Mouse (Mus musculus) CH12.LX (cell line): Measurements from ENCODE around the gene Cd180. TPM values are rescaled to one million over a fixed set of nuclear protein-coding genes. Genes with fewer than 3 reads are reported as not detected.

Experiments used
- DNase-seq: peaks from one replicate; pipeline ENCODE4 v3.0.0-alpha.2; 2013; ENCODE audit errors: extremely low read depth
- H3K27ac ChIP-seq: 2 replicates; pipeline ENCODE4 v1.5.1; 2012; ENCODE audit warnings: low read depth, mild to moderate bottlenecking, control low read depth, moderate library complexity; ENCODE audit not compliant: insufficient read depth
- H3K27me3 ChIP-seq: replicated peaks from 2 replicates; pipeline ENCODE3; 2012; ENCODE audit warnings: inconsistent platforms
- H3K36me3 ChIP-seq, 2 experiments: replicated peaks in 1 of 2; 2 replicates each; pipeline versions ENCODE3 to v1.6.1; 2012; ENCODE audit warnings: inconsistent platforms in 1 of 2, low read length in 1 of 2, mild to moderate bottlenecking in 1 of 2, mixed read lengths in 1 of 2, moderate library complexity in 1 of 2; ENCODE audit not compliant: control insufficient read depth in 1 of 2, insufficient read depth in 1 of 2
- H3K4me1 ChIP-seq, 2 experiments: 2 replicates each; pipeline ENCODE4 v1.6.1; 2012; ENCODE audit warnings: inconsistent platforms in 1 of 2, moderate library complexity in 1 of 2; ENCODE audit not compliant: insufficient read depth in 2 of 2, control insufficient read depth in 1 of 2
- H3K4me2 ChIP-seq: 2 replicates; pipeline ENCODE4 v1.6.1; 2012; ENCODE audit warnings: low read depth, mild to moderate bottlenecking, control low read depth; ENCODE audit not compliant: poor library complexity, insufficient read depth, severe bottlenecking
- H3K4me3 ChIP-seq, 3 experiments: fragments of 150-350 bp in 1 of 3; sonication (generic) in 1 of 3; replicated peaks in 1 of 3; 2 replicates each; pipeline versions ENCODE3 to v1.5.1; 2011 to 2012; ENCODE audit warnings: low read depth in 2 of 3, low read length in 2 of 3, mild to moderate bottlenecking in 2 of 3, moderate library complexity in 2 of 3, control low read depth in 1 of 3, improper control_type of control experiment in 1 of 3, inconsistent platforms in 1 of 3, mixed read lengths in 1 of 3; ENCODE audit not compliant: poor library complexity in 1 of 3
- H3K79me2 ChIP-seq: replicated peaks from 2 replicates; pipeline ENCODE4 v1.6.1; 2012; ENCODE audit warnings: mild to moderate bottlenecking, moderate library complexity; ENCODE audit not compliant: control insufficient read depth, poor library complexity, insufficient read depth, severe bottlenecking; ENCODE audit errors: extremely low read depth
- H3K9ac ChIP-seq: 2 replicates; pipeline ENCODE4 v1.6.1; 2012; ENCODE audit warnings: low read depth, mild to moderate bottlenecking, control low read depth, moderate library complexity; ENCODE audit not compliant: insufficient read depth
- H3K9me3 ChIP-seq: replicated peaks from 2 replicates; pipeline ENCODE3; 2012; ENCODE audit warnings: low read length, inconsistent platforms, mixed read lengths
- BHLHE40 ChIP-seq: IDR thresholded peaks from 2 replicates; pipeline ENCODE4 v1.6.1; 2011; ENCODE audit warnings: mild to moderate bottlenecking, low read depth, low read length, improper control_type of control experiment
- CHD2 ChIP-seq: IDR thresholded peaks from 2 replicates; pipeline ENCODE4 v1.6.1; 2011; ENCODE audit warnings: low read length, improper control_type of control experiment
- ELF1 ChIP-seq: IDR thresholded peaks from 2 replicates; pipeline ENCODE4 v1.6.1; 2014; ENCODE audit warnings: low read depth, mild to moderate bottlenecking, inconsistent platforms, low read length, improper control_type of control experiment
- ETS1 ChIP-seq: conservative IDR thresholded peaks from 2 replicates; pipeline ENCODE4 v1.6.1; 2012; ENCODE audit warnings: low read depth, mild to moderate bottlenecking, inconsistent platforms, low read length, improper control_type of control experiment, moderate library complexity
- GABPA ChIP-seq: IDR thresholded peaks from 2 replicates; pipeline ENCODE4 v1.6.1; 2012; ENCODE audit warnings: low read depth, low read length, improper control_type of control experiment, inconsistent platforms; ENCODE audit not compliant: insufficient replicate concordance
- HCFC1 ChIP-seq: IDR thresholded peaks from 2 replicates; pipeline ENCODE4 v1.6.1; 2012; ENCODE audit warnings: low read depth, mild to moderate bottlenecking, inconsistent platforms, low read length, improper control_type of control experiment
- JUN ChIP-seq: IDR thresholded peaks from 2 replicates; pipeline ENCODE4 v1.6.1; 2011; ENCODE audit warnings: low read depth, mild to moderate bottlenecking, low read length, improper control_type of control experiment, moderate library complexity; ENCODE audit not compliant: insufficient read depth
- JUND ChIP-seq: conservative IDR thresholded peaks from 2 replicates; pipeline ENCODE4 v1.6.1; 2011; ENCODE audit warnings: low read depth, low read length, improper control_type of control experiment
- KAT2A ChIP-seq: IDR thresholded peaks from 2 replicates; pipeline ENCODE4 v1.6.1; 2012; ENCODE audit warnings: low read length, improper control_type of control experiment, inconsistent platforms; ENCODE audit not compliant: insufficient replicate concordance
- MAFK ChIP-seq: IDR thresholded peaks from 2 replicates; pipeline ENCODE4 v1.6.1; 2011; ENCODE audit warnings: low read length, improper control_type of control experiment; ENCODE audit not compliant: insufficient replicate concordance
- MAX ChIP-seq: IDR thresholded peaks from 2 replicates; pipeline ENCODE4 v1.6.1; 2011; ENCODE audit warnings: low read length, improper control_type of control experiment
- MAZ ChIP-seq: IDR thresholded peaks from 2 replicates; pipeline ENCODE4 v1.6.1; 2012; ENCODE audit warnings: low read depth, mild to moderate bottlenecking, inconsistent platforms, low read length, improper control_type of control experiment, moderate library complexity
- MEF2A ChIP-seq: IDR thresholded peaks from 2 replicates; pipeline ENCODE4 v1.6.1; 2014; ENCODE audit warnings: low read depth, mild to moderate bottlenecking, inconsistent platforms, low read length, improper control_type of control experiment, borderline replicate concordance
- MXI1 ChIP-seq: IDR thresholded peaks from 2 replicates; pipeline ENCODE4 v1.6.1; 2011; ENCODE audit warnings: mild to moderate bottlenecking, low read depth, low read length, improper control_type of control experiment
- MYC ChIP-seq: IDR thresholded peaks from 2 replicates; pipeline ENCODE4 v1.6.1; 2011; ENCODE audit warnings: low read depth, mild to moderate bottlenecking, improper control_type of control experiment, low read length
- NELFE ChIP-seq: IDR thresholded peaks from 2 replicates; pipeline ENCODE4 v1.6.1; 2011; ENCODE audit warnings: low read depth, low read length, improper control_type of control experiment
- NRF1 ChIP-seq: IDR thresholded peaks from 2 replicates; pipeline ENCODE4 v1.6.1; 2014; ENCODE audit warnings: low read depth, mild to moderate bottlenecking, inconsistent platforms, low read length, improper control_type of control experiment, moderate library complexity
- POLR2A ChIP-seq: IDR thresholded peaks from 2 replicates; pipeline ENCODE4 v1.6.1; 2011; ENCODE audit warnings: low read depth, mild to moderate bottlenecking, improper control_type of control experiment, low read length
- RCOR1 ChIP-seq: conservative IDR thresholded peaks from 2 replicates; pipeline ENCODE4 v1.6.1; 2012; ENCODE audit warnings: low read depth, mild to moderate bottlenecking, inconsistent platforms, low read length, improper control_type of control experiment
- SIN3A ChIP-seq: IDR thresholded peaks from 2 replicates; pipeline ENCODE4 v1.6.1; 2012; ENCODE audit warnings: low read length, improper control_type of control experiment, inconsistent platforms
- SMC3 ChIP-seq: IDR thresholded peaks from 2 replicates; pipeline ENCODE4 v1.6.1; 2011; ENCODE audit warnings: low read depth, low read length, improper control_type of control experiment
- TBP ChIP-seq: conservative IDR thresholded peaks from 2 replicates; pipeline ENCODE4 v1.6.1; 2011; ENCODE audit warnings: low read depth, low read length, improper control_type of control experiment
- TCF12 ChIP-seq: IDR thresholded peaks from 2 replicates; pipeline ENCODE4 v1.6.1; 2014; ENCODE audit warnings: low read depth, mild to moderate bottlenecking, inconsistent platforms, low read length, improper control_type of control experiment
- UBTF ChIP-seq: IDR thresholded peaks from 2 replicates; pipeline ENCODE4 v1.6.1; 2012; ENCODE audit warnings: low read depth, mild to moderate bottlenecking, inconsistent platforms, low read length, improper control_type of control experiment, moderate library complexity
- USF1 ChIP-seq: IDR thresholded peaks from 2 replicates; pipeline ENCODE4 v1.6.1; 2014; ENCODE audit warnings: low read depth, mild to moderate bottlenecking, inconsistent platforms, low read length, improper control_type of control experiment
- USF2 ChIP-seq: conservative IDR thresholded peaks from 2 replicates; pipeline ENCODE4 v1.6.1; 2011; ENCODE audit warnings: low read depth, low read length, improper control_type of control experiment
- ZC3H11A ChIP-seq: IDR thresholded peaks from 2 replicates; pipeline ENCODE4 v1.6.1; 2012; ENCODE audit warnings: low read depth, mild to moderate bottlenecking, inconsistent platforms, low read length, improper control_type of control experiment
- ZKSCAN1 ChIP-seq: IDR thresholded peaks from 2 replicates; pipeline ENCODE4 v1.6.1; 2012; ENCODE audit warnings: low read depth, inconsistent platforms, low read length, improper control_type of control experiment, borderline replicate concordance
- ZMIZ1 ChIP-seq: IDR thresholded peaks from 2 replicates; pipeline ENCODE4 v1.6.1; 2012; ENCODE audit warnings: low read depth, mild to moderate bottlenecking, inconsistent platforms, low read length, improper control_type of control experiment
- dilution Hi-C: fragments of 300-500 bp; cut with MboI; formaldehyde crosslinking; loops from 2 replicates; pipeline ENCODE4 v1.14.3; 2020; ENCODE audit warnings: low sequenced_read_pairs; ENCODE audit not compliant: extremely low pct_unique_long_range_greater_than_20kb, extremely low pct_ligation_motif_present
- in situ Hi-C: fragments of 300-500 bp; cut with MboI; formaldehyde crosslinking; loops from 3 replicates; pipeline ENCODE4 v1.14.3; 2019; ENCODE audit warnings: low sequenced_read_pairs, low pct_ligation_motif_present, low pct_unique_long_range_greater_than_20kb, mixed read lengths
- polyA plus RNA-seq: library from polyadenylated mRNA; unstranded; fragments of >175 nt; gene quantifications from 2 replicates; pipeline ENCODE4 v1.2.1, GENCODE M21; 2012; ENCODE audit warnings: low read depth; ENCODE audit not compliant: insufficient read length
- total RNA-seq, 2 experiments: library from RNA; depleted of rRNA; stranded (reverse); fragments of 300-350 nt in 1 of 2; fragments of >200 nt in 1 of 2; gene quantifications; 2 replicates each; pipeline ENCODE4 v1.2.3; 2012 to 2014

Cd180 gene
- total and polyA plus RNA-seq, 3 experiments: 34.2 to 232 (median 40.4) TPM

DNA sequence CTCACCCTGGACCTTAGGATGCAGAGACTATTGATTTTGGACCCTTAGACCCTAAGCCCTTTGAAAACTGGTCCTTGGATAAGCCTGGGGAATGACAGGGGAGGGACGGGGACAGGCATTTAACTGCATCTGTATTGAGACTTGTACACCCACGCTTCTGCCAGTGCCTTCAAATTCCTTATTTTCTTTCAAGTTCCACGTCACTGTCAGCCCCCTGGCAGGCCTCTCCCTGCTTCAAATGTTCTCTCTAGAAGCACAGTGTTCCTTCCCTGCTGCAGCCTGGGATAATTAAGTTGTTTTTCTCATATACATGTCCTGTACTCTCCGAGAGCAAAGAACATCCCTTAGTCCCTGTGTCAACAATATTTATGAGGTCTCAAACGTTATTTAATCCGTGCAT lies 55.8 kb downstream of the Cd180 start:
- dilution Hi-C loops: no loop called here
- peaks cover 59 to 84% of the 10 kb centered on the region in 2 experiments for H3K36me3 ChIP-seq
- in situ Hi-C loops: no loop called here
- H3K79me2 ChIP-seq: no peaks in the 10 kb centered on the region
- H3K4me1 ChIP-seq: peaks cover 2 to 30% of the 10 kb centered on the region in 2 experiments
- H3K27me3 ChIP-seq: no peaks in the 10 kb centered on the region
- DNase-seq: no peak
- no peak overlapping the region for H3K27ac ChIP-seq
- TF ChIP-seq ZMIZ1 (no peak), GABPA (no peak), SMC3 (no peak), UBTF (no peak), TCF12 (no peak), MAFK (no peak), POLR2A (no peak), ZKSCAN1 (no peak), SIN3A (no peak), MAX (no peak), MYC (no peak), ELF1 (no peak), BHLHE40 (no peak), JUND (no peak)
- H3K9ac ChIP-seq: no peak overlapping the region
- H3K9me3 ChIP-seq: no peaks in the 10 kb centered on the region
- no peak overlapping the region for H3K4me3 ChIP-seq
- H3K4me2 ChIP-seq: no peak overlapping the region

DNA sequence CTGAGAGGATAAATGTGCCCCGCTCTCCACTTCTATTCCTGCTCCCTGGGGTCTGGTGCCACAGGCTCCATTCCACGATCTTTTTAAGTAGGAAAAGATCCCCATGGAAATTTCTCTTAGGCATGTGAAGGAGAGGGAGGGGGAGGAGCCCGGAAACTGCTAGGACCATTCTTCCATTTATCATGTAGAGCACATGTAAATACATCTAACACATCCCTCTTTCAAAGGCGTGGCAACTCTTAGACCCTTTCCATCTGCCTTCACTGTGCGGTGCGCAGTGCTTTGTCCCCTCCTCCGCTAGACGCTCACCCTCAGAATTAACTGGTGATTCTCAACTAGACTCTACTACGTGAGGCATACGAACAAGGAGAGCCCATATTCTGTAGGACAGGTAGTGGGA lies 56.5 kb downstream of the Cd180 start:
- dilution Hi-C loops (no loop called here), in situ Hi-C loops (no loop called here)
- H3K79me2 ChIP-seq: no peaks in the 10 kb centered on the region
- H3K36me3 ChIP-seq: peaks cover 57 to 88% of the 10 kb centered on the region in 2 experiments
- no peaks in the 10 kb centered on the region for H3K27me3 ChIP-seq
- H3K9me3 ChIP-seq: no peaks in the 10 kb centered on the region
- no peak for DNase-seq
- H3K27ac ChIP-seq: no peak overlapping the region
- no peak overlapping the region for H3K9ac ChIP-seq
- no peak overlapping the region for H3K4me3 ChIP-seq
- no peak overlapping the region for H3K4me2 ChIP-seq
- TF ChIP-seq ZC3H11A (no peak), ETS1 (no peak), MAZ (no peak), ZKSCAN1 (no peak), HCFC1 (no peak), USF1 (no peak), TBP (no peak), ZMIZ1 (no peak), ELF1 (no peak), MXI1 (no peak), SIN3A (no peak), RCOR1 (no peak), TCF12 (no peak), MEF2A (no peak), NRF1 (no peak), NELFE (no peak), JUN (no peak), KAT2A (no peak), USF2 (no peak), CHD2 (no peak)
- H3K4me1 ChIP-seq: peaks cover 0 to 23% of the 10 kb centered on the region in 2 experiments; a peak in 3 of 4 replicates
